Mouse (Mus musculus) megakaryocyte progenitor cell, adult 5-6 weeks (primary cell): Measurements from ENCODE around the gene Rpl18. TPM values are rescaled to one million over a fixed set of nuclear protein-coding genes. Genes with fewer than 3 reads are reported as not detected.

Experiments
- ATAC-seq: replicated peaks from 2 replicates; pipeline ENCODE4 v1.8.0; 2016; ENCODE audit warnings: mild to moderate bottlenecking, moderate TSS enrichment, inconsistent platforms; ENCODE audit not compliant: poor library complexity
- total RNA-seq, 2 experiments: library from RNA; stranded (forward) in 1 of 2; stranded (reverse) in 1 of 2; fragments of 157-497, 149-512 nt in 1 of 2; fragments of 200-1000 nt in 1 of 2; gene quantifications; 2 replicates each; pipeline versions ENCODE4 v1.2.3 to v1.2.4; 2015 to 2017

Rpl18 gene
- total RNA-seq, 2 experiments from 2014 or later = 1,988 to 2,306 TPM

DNA sequence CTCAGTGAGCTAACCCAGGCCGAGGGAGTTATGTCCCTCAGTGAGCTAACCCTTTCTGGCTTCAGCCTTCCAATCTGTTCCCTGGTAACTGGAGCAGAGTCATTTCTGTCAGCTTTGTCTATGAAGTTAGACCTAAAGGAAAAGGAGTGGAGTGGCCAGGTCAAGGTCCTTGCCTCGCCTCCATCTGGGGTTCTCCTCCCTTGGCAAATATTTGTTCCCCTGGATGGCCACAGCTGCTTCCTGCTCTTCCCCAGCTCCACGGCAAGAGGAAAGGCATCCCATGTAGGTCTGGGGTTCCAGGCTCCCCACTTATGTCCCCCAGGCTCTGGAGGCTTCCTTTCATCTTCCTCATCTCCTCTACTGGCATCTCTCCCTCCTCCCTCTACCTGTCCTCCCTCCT is 12.4 kb downstream of the Rpl18 start:
- no peak for ATAC-seq

DNA sequence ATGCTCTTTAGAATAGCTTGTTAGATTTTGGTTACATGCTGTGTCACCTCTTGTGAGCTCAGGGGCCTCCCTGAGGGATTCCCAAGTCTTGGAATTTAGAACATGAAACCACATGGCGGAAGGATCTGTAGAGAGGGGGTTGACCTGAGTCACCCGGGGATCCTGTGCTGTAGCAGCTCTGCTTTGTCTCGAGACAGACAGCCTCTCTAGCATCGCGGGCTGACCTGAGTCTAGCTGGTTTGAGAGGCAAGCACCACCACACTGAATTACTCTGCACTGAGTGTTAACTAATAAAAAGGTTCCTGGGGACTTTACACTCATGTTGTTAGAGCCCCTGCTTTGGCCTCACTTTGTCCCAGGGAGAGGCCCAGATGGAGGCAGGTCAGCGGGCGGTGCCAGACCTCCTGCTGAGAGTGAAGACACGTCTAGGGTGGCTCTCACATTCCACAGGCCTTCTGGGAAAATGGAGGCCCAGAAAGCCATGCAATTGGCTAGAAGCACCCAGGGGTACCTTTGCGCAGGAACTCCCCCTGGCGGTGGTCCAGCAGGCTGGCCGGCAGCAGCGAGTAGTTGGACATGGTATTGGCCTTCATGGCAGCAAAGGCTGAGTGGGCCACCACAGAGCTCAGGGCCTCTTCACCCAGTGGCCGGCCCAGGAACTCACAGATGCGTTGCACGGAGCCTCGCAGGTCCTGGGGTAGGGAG is 15.6 kb downstream of the Rpl18 start:
- peak; percentile 74 for ATAC-seq

DNA sequence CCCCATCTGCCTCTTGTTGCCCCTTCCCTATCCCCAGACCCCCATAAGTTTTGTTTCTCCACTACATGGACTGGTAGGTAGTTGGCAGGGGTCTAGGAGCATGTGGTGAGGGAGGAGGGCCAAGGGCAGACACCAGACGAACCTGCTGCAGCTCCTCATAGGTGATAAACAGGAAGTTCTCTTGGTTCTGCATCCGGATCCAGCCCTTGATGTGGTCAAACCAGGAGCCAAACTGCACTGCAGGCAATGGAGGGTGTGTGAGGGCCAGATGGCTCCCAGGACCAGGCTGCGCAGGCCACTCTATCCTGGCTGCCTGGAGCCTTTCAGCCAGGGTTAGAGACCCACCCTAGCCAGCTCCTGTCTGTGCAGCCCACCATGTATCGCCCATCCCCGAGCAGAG is 18.2 kb downstream of the Rpl18 start:
- ATAC-seq = no peak

DNA sequence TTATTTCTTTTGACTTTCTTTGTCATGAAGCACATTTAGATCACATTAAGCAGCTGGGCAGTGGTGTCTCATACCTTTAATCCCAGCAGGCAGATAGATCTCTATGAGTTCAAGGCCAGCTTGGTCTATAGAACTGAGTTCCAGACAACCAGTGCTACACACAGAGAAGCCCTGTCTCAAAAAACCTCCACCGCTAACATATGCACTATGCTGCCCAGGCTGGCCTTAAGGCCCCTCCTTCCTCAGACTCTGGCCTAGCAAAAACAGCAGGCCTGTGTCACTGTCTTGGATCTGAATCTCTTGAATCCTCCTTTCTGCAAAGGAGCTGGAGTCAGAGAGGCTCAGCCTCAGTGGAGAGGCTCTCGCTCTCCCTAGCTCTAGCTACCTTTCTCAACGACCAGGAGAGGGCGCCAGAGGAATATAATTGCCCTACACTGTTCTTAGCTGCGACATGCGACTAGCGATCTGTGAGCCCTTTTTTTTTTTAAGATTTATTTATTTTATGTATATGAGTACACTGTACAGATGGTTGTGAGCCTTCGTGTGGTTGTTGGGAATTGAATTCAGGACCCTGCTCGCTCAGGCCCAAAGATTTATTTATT is 24.0 kb downstream of the Rpl18 start:
- ATAC-seq = peak; percentile 77

DNA sequence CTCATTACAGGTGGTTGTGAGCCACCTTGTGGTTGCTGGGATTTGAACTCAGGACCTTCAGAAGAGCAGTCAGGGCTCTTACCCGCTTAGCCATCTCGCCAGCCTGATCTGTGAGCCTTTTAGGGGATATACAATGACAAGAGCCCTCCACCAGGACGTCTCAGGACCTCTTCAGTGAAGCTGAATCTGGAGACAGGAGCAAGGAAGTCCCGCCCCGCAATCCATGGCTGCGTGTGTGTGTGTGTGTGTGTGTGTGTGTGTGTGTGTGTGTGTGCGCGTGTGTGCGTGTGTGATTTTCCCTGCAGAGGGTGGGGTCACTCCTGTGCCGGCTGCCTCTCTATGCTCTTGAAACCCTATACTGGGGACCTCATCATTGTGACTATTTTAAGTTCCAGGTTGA is 24.6 kb downstream of the Rpl18 start:
- no peak for ATAC-seq

DNA sequence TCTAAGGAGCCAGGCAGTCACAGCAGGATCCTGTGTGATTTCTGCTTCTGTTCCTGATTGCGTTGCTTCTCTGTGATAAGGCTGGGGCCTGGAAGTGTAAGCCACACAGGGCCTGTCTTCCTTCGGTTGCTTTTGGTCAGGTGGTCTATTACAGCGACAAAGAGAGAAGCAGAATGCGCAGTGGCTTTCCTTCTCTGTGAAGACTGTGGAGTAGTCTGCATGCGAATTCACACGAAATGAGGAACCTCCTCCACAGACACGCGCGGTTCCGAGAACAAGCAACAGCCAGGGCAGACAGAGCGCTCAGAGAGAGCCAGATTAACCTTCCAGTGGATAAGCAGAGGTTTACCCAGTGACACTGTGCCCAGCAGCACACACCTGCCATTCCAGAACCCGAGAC is 26.1 kb downstream of the Rpl18 start:
- peak; percentile 43 for ATAC-seq

DNA sequence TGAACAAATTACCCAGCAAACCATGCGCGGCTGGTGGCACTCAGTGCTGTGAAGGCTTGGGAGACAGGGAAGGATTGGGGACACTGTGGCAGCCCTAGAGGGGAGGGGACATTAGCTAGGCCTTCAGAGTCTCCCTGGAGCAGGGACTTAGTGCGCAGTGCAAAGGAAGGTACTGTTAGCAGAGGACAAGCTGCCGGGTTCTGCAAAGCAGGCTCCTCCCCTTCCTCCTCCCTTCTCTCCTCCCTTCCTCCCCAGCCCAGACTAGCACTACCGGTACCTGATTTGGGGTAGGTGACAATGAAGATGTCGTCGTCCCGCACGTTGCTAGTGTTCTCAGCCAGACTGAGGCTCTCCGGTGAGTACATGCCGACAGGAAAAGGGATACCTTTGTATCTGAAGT is 26.5 kb downstream of the Rpl18 start:
- peak; percentile 74 for ATAC-seq

DNA sequence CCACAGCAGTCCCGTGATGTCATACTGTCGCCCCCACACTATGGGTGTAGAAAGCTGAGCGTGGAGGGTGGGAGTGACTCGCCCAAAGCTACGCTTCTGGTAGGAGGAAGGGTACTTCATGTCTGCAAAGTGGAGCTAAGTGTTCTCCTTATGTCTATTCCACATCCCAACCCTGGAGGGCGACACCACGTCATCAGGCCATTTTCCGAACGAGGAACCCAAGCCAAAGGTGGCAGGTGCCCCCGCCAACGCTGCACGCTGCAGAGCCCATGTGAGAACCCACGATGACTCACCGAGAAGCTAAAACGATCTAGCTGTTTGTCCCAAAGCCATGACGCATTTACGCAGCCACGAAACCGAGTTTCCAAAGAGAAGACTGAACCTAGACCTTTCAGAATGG is 27.1 kb downstream of the Rpl18 start:
- peak; percentile 38 for ATAC-seq

DNA sequence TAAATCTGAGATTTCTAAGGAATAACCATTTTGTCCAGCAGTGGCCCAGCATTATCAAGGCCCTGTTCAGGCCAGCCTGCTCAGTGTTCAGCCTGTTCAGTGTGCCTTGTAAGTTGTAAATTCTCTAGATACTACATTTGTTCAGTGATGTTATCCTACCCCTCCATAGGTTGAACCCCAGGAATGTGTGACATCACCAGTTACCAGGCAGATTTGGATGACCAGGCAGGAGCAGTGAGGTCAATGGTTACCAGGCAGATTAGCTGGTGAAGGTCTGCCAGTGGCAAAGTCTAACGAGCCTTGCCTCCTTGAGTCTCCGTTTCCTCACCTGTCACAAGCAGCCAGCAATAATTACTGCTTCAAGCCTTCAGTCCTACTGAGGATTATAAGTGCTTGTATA is 29.1 kb downstream of the Rpl18 start:
- peak; percentile 62 for ATAC-seq

DNA sequence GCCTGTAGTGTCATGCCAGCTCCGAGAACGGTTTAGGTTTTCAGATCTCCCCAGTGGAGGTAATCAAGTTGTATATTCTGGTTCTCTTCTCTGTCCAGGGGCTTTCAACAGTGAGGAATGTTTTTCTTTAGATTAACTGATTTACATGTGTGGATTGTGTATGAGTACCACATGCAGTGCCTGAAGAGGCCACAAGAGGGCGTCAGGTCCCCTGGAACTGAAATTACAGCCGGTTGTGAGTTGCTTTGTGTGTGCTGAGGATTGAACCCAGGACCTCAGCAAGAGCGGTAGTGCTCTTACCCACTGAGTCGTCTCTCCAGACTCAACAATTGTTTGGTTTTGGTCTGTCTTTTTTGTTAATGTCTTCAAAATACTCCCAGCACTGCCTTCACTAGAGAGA is 31.3 kb downstream of the Rpl18 start:
- no peak for ATAC-seq

DNA sequence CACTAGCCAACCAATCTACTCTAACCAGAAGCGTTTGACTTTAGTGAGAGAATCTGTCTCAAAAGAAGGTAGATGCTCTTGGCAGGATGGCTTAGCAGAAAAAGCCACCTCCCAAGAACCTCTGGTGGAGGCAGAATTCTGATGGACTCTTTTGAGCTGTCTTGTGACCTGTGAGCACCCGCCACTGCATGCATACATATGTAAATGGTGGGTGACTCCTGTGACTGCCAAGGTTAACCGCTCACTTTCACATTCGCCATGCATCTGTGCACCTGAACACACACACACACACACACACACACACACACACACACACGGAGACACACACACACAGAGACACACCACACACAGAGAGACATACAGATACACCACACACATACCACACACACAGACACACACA is 32.2 kb downstream of the Rpl18 start:
- ATAC-seq = no peak

DNA sequence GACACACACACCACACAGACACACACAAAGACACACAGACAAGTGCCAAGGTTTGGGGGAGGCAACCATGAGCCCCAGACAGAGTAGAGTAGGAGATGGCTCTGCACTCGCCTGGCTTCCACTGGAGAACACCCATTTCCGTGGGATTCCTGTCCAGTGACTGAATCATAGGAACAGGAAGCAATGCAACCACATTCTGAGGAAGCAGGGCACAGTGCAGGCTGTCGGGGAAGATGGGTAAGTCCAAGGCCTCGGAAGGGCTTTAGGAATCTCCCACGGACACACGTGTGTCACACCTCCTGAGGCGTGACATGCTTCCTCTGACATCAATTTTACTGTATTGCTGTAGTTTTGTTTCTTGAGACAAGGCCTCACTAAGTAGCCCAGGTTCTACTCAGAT is 32.9 kb downstream of the Rpl18 start:
- no peak for ATAC-seq

DNA sequence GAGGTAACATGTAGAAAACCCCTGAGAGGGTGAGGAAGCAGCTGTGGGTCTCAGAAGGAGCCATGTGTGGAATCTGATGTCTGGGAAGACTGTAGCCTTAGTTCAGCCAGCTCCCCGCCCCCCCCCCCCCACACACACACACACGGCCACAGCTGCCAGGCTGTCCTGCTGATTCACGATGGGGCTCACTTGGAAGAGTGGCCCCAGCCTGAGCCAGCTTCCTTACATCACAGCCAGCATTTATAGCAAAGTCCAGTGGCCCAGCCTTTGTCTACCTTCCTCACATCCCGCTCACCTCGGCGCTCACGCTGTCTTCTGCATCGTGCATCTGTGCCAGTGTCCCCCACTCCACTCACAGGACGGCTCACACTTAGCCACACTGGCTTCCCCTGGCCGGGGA is 34.1 kb downstream of the Rpl18 start:
- no peak for ATAC-seq

DNA sequence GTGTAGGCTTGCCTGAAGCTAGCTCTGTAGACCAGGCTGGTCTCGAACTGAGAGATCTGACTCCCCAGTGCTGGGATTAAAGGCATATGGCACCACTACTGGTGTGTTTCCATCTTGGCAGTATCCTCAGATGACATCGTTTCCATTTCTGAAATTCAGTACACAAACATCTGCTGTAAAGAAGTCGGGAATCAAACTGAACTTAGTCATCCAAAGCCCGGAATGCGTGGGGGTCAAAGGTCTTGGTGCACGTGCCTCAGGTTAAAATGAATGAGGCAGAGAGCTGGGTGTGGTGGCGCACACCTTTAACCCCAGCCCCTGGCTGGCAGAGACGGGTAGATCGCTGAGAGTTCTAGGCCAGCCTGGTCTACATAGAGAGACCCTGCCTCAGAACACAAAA is 34.9 kb downstream of the Rpl18 start:
- no peak for ATAC-seq

DNA sequence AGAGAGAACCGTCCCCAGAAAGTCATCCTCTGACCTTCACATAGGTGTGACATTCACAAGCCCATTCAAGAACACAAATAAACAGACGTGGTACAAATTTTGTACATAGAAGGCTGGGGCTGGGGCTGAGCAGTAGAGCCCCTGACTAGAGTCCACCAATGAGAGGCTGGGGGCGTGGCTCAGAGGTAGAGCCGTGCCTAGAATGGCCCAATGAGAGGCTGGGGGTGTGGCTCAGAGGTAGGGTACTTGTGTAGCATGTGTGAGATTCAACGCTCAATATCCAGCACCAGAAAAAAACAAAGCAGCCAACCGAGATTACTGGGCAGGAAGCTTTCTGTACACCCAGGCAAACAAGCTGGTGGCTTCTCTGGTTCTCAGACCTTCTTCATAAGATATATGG is 40.4 kb downstream of the Rpl18 start:
- no peak for ATAC-seq

DNA sequence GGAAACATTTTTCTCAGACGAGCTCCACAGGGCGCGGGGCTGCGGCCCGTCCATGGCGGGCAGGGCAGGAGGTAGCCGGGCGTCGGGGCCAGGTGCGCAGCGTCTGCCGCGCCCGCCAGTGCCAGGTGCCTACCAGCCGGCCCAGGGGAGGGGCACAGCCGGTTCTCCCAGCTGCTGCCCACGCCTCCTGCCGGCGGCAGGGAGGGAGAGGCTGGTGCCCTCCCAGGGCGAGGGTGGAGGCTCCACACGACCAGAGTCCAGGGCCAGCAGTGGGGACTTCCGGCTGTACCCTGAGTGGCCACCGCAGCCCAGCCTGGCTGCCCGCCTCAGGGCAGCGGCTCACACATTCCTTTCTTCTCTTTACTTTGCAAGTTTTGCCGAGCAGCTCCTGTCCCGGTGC is 44.1 kb downstream of the Rpl18 start:
- no peak for ATAC-seq

DNA sequence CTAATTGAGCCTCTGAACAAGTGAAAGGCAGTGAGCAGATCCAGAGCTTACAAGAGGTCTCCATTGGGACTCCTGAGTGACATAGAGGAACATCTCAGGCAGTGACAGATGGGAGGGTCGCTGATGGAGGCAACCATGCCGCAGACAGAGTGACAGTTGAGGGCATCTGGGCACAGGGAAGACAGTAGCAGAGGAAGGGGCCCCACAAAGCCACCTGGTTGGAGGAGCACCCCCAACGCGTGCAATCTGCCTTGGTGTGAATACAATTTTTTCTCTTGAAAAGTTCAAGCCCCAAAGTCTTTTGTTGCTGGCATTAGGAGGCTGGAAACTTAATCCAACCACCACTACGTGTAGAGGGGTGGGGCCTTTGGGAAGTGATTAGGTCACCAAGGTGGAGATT is 44.9 kb downstream of the Rpl18 start:
- no peak for ATAC-seq

DNA sequence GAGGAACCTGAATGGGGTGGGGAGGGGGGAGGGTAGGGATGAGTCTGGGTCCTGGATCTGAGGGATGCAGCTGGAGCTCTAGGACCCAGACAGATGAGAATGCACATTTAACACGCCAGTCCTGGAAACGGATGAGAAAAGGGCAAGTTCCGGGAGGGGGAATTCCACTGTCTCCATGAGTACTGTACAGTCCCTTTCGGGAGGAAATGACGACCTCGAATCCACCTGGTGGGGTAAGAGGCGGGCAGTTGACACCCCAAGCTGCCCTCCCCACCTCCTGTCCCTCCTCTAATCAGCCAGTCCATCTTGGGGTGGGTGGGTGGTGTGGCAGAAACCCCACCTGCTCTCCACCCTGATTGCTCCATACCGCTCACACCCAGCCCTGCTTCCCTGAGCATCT is 50.7 kb downstream of the Rpl18 start:
- no peak for ATAC-seq

DNA sequence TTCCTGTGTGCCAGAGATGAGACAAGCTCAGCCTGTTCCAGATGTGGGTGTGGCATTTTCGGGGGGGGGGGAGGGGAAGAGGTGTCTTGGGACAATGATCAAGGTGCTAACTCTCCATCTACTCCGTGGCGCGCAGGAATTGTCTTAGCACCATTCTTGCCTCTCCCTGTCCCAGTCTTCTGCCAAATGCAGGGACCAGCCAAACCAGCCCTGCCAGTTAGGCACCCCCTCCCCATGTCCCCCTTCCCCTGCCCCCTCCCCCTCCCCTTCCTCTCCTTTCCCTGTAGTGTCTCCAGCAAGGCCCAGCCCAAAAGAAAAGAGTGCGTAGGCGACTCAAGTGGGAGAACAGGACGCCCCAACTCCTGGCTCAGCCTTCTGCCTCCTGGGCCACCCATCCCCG is 51.5 kb downstream of the Rpl18 start:
- no peak for ATAC-seq

DNA sequence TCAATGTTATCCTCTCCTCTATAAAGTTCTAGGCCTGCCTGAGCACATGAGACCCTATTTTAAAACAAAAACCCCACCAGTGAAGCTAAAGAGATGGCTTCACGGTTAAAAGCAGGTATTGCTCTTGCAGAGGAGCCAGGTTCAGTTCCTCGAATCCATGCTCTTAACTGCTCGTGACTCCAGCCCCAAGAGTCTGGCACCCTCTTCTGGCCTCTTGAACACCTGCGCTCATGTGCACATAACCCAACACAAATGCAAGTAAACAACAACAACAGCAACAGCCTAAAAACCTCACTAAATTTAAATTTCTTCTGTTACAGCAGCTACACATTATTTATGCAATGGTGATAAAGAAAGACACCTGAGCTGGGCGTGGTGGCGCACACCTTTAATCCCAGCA is 52.2 kb downstream of the Rpl18 start:
- ATAC-seq = no peak
